8 mouse cellular contexts compared by ENCODE assay signal in the genomic region with DNA sequence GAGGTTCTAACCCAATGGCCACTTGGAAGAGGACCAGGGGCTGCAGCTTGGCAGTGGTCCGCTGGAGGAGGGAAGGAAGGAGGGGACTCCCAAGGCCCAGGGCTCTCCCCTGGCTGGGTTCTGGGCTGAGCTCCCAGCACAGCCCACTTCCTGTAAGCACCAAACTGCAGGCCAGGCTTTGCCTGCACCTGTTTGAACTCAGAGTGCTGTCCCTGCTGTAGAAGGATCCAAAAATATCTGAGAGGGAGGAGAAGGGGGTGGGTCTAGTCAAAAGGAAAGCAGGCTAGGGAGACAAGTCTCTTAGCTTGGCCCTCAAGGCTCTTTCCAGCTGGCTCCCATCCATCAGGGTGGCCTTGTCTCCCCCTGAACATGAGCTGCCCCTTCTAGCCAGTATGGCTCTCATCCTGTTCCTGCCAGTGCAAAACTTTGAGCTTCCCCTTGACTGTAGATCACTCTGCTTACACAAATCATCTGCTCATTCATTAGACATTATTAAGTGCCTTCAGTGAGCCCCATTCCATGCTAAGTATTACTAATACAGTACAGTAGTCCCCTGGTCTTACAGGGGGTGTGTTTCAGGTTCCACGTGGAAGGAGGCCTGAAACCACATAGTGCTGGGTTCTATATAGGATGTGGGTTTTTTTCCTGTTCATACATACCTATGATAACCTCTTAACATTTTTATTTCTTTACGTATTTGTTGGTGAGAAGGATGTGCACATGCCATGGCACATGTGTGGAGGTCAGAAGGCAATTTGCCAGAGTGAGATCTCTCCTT. TPM values are rescaled to one million over a fixed set of nuclear protein-coding genes. Genes with fewer than 3 reads are reported as not detected.
DNase-seq lines count a peak whose midpoint lies in the region; ATAC-seq and TF ChIP-seq lines count a peak whose summit lies in the region.

No protein-coding gene starts in this region.

- TF ChIP-seq CTCF in gastrocnemius, adult 2 months (IDR thresholded peaks at IDR 0.05) = no peak

- no peak overlapping the region for H3K9ac ChIP-seq in limb, embryonic 15.5 days
- H3K9ac ChIP-seq in stomach, embryonic 14.5 days (replicated peaks; ENCODE audit: low read depth, low read length) = no peak overlapping the region

- WGBS in limb, embryonic 15.5 days = 60% methylated on average over 3 of the region's 3 CpGs
- WGBS in stomach, embryonic 14.5 days = 57% methylated on average over 3 of the region's 3 CpGs

- no peak overlapping the region for H3K4me2 ChIP-seq in limb, embryonic 15.5 days
- H3K4me2 ChIP-seq in stomach, embryonic 14.5 days (replicated peaks; ENCODE audit: low read depth, low read length) = no peak overlapping the region

- peak overlapping the region; percentile 99 for H3K27ac ChIP-seq in gastrocnemius, adult 2 months
- H3K27ac ChIP-seq in limb, embryonic 15.5 days = peak overlapping the region; percentile 52
- peak overlapping the region; percentile 36 for H3K27ac ChIP-seq in stomach, embryonic 14.5 days (ENCODE audit: low read length)

- no peaks in the 10 kb centered on the region for H3K36me3 ChIP-seq in limb, embryonic 15.5 days
- H3K36me3 ChIP-seq in stomach, embryonic 14.5 days (ENCODE audit: control insufficient read depth, insufficient read depth, low read length) = no peaks in the 10 kb centered on the region

- peaks cover 17% of the 10 kb centered on the region for H3K4me1 ChIP-seq in limb, embryonic 15.5 days
- 0 out of 2 replicates have a peak, but pooled peaks cover 10% of the 10 kb centered on the region for H3K4me1 ChIP-seq in stomach, embryonic 14.5 days (ENCODE audit: control insufficient read depth, insufficient read depth, low read length)

- DNase-seq in spleen, postnatal 36 days (ENCODE audit: low spot score in 2 of 2) = peak; percentile 15 to 23
- no peak for DNase-seq in spleen, postnatal 4 days (ENCODE audit: low spot score in 2 of 2)
- peak; percentile 92 for DNase-seq in gastrocnemius, adult 2 months
- DNase-seq in cerebellum, adult 8-10 months = no peak
- DNase-seq in cerebellum, adult 9-11 months = no peak

- ATAC-seq in hematopoietic stem cell, adult 5-6 weeks (replicated peaks in 1 of 2; ENCODE audit: insufficient read depth in 1 of 2, low FRiP score in 2 of 2, low TSS enrichment in 1 of 2, low read depth in 1 of 2, poor library complexity in 2 of 2, severe bottlenecking in 2 of 2) = peak; percentile 85 to 90
- ATAC-seq in limb, embryonic 15.5 days (ENCODE audit: insufficient number of reproducible peaks, low FRiP score, low TSS enrichment, low read depth) = peak; percentile 61; the same call in 1 of the 2 replicates
- ATAC-seq in stomach, embryonic 14.5 days (ENCODE audit: insufficient number of reproducible peaks, insufficient read depth, low FRiP score, low read depth) = peak; percentile 70; the same call in 1 of the 2 replicates

- peak overlapping the region; percentile 42 for H3K4me3 ChIP-seq in gastrocnemius, adult 2 months
- H3K4me3 ChIP-seq in limb, embryonic 15.5 days = no peak overlapping the region
- no peak overlapping the region for H3K4me3 ChIP-seq in stomach, embryonic 14.5 days (ENCODE audit: low read depth, low read length)

- no peaks in the 10 kb centered on the region for H3K9me3 ChIP-seq in limb, embryonic 15.5 days
- no peaks in the 10 kb centered on the region for H3K9me3 ChIP-seq in stomach, embryonic 14.5 days (ENCODE audit: control insufficient read depth, low read depth, low read length)

- H3K27me3 ChIP-seq in limb, embryonic 15.5 days = no peaks in the 10 kb centered on the region
- H3K27me3 ChIP-seq in stomach, embryonic 14.5 days (ENCODE audit: control insufficient read depth, insufficient read depth, low read length) = no peaks in the 10 kb centered on the region

- intact Hi-C loops in gastrocnemius, adult 2 months (cut with DNase I) = no loop called here

RNA-seq across cellular contexts. Expression of gene Srl, which starts 28.8 kb away (rescaled TPM):
- total RNA-seq in gastrocnemius, adult 2 months (2021) = 1,000 to 10,000 TPM; 1,026 to 1,225 TPM
- total RNA-seq in hematopoietic stem cell, adult 5-6 weeks (2017) = 21.6 and 34.5 TPM in 2 replicates
- 36.8 and 81.2 TPM in 2 replicates for polyA plus RNA-seq in limb, embryonic 15.5 days (2015; fragmentation: Nextera tagmentation; extraction: Ambion mirVana)
- polyA plus RNA-seq in stomach, embryonic 14.5 days (2014; fragmentation: Nextera tagmentation; extraction: Ambion mirVana) = 10.5 and 13.8 TPM in 2 replicates

RNA-seq across cellular contexts. Expression of gene Tfap4, which starts 46.8 kb away (rescaled TPM):
- 1 to 10 TPM; 3.0 to 5.1 TPM for total RNA-seq in gastrocnemius, adult 2 months (2021)
- total RNA-seq in hematopoietic stem cell, adult 5-6 weeks (2017) = 49.7 and 59.2 TPM in 2 replicates
- polyA plus RNA-seq in limb, embryonic 15.5 days (2015; fragmentation: Nextera tagmentation; extraction: Ambion mirVana) = 20.4 and 20.7 TPM in 2 replicates
- 24.9 and 25.7 TPM in 2 replicates for polyA plus RNA-seq in stomach, embryonic 14.5 days (2014; fragmentation: Nextera tagmentation; extraction: Ambion mirVana)

Comparison
In these comparisons a context has a peak if more than half of its experiments do, and no peak if none do; other contexts are left out.
1. DNase-seq: peak in spleen, postnatal 36 days (2 of 2) and gastrocnemius, adult 2 months (single experiment); none in spleen, postnatal 4 days (0 of 2), cerebellum, adult 8-10 months (single experiment) and cerebellum, adult 9-11 months (single experiment).
2. H3K27ac ChIP-seq: peak in every context shown above with its lines; median percentile 99 in gastrocnemius, adult 2 months; 52 in limb, embryonic 15.5 days; 36 in stomach, embryonic 14.5 days.
3. RNA of gene Srl, which starts 28.8 kb away (total RNA-seq): 1,026 to 1,225 TPM in gastrocnemius, adult 2 months; 21.6 to 34.5 TPM in hematopoietic stem cell, adult 5-6 weeks; every median in the first group is over 10 times any median in the second.
4. Peak in every context shown above with its lines, with median percentiles within 50 percentile points of each other: ATAC-seq.